Mouse (Mus musculus): ENCODE data around the gene Hs1bp3.
A peak's percentile ranks its signal among the peaks of the same experiment; 100 is the strongest.

Gene Hs1bp3

DNA sequence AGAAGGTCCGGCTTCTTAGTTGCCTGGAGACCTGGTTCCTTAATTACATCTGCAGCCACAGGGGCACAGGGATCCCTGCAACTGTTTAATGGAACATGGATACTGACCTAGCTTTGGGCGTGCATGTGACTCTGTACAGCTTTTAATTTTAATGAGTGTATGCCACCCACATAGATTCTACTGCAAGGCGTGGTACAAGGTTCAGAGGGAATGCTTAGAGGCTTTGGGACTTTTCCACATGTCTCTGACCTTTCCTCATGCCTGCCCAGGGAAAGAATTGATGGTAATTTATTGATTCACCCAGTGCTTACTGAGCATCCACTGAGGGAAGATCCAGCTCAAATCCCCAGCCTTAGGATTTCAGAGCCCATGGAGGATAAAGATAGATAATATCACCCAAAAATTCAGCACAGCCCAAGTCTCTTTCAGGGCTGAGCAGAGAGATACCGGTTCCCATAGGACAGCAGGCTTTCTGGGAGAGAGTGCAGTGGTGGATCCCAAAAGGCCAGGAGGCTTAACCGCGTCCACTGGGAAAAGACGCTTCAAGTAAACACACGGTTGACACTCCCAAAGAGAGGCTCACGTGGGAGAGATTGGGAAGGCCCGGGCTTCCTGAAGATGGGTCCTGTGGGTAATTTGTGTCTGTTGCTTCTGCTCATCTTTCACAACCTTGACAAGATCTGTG lies 23.5 kb downstream of the Hs1bp3 start:
- DNase-seq (ENCODE audit: low spot score) = no peak

DNA sequence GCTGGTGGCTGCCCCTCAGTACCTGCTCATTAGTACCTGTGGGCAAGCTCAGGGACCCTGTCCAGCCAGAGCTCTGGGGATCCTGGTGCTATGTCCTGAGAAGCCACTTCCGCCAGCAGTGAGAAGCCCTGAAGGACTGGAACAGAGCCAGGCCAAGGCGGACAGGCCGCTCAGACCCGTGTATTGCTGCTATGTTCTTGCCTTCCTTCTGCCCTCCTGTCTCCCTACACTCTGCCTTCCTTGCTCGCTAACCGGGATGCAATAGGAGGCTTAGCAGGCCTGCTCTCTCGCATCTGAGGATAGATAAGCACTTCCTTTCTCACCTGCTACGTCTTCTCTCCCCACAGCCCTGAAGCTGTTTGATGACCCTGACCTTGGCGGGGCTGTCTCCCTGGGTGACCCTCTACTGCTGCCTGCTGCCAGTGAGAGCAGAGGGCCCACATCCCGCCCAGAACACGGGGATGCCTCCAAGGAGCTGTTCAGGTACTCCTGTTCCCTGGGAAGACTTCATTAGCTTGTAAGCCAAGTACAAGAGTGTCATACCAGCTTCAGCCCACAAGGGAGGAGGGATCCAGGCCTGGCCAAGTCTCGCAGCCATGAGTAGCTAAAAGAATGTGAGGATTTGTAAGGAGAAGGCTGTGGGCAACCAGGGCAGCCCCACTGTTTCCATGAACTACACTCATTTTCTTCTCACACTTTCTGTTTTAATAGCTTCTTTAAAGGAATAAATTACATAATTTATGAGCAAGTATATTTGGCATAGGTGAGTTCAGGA lies 24.2 kb downstream of the Hs1bp3 start:
- no peak for DNase-seq (ENCODE audit: low spot score)

DNA sequence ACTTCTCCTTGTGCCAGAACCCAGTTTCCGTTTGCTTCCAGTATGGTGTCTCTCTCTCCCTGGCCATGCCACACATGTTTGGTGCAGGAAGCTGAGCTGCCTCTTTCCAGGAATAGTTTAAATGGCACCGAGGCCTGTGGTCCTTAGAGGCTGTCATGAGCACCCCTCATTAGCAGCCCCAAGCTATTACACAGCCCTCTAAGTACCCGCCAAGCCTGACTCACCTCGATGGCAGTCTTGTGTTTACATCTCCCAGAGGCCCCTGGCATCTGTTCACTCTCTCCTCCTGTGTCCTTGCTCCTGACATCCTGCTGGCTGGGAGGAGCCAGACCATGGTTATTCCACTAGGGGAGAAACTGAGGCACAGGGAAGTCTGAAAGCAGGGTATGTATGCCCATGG lies 25.3 kb downstream of the Hs1bp3 start:
- DNase-seq (ENCODE audit: low spot score) = no peak

DNA sequence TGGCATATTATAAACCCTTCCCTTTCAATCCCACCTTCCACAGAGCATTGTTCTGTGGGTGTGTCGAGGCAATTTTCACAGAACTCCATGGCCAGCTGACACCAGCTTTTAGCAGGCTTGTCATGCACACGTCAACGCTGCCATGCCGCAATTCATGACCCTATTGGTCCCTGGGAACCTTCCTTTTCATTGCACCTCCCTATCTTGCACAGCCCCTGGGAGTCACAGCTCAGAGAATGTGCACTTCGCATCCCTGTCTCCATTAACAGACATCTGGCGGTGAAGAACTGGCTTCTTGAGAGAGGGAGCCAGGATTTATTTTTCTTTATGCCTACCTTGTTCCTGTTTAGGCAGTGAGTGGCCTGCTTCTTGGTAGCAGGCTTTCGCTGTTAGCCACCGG lies 25.7 kb downstream of the Hs1bp3 start:
- no peak for DNase-seq (ENCODE audit: low spot score)

DNA sequence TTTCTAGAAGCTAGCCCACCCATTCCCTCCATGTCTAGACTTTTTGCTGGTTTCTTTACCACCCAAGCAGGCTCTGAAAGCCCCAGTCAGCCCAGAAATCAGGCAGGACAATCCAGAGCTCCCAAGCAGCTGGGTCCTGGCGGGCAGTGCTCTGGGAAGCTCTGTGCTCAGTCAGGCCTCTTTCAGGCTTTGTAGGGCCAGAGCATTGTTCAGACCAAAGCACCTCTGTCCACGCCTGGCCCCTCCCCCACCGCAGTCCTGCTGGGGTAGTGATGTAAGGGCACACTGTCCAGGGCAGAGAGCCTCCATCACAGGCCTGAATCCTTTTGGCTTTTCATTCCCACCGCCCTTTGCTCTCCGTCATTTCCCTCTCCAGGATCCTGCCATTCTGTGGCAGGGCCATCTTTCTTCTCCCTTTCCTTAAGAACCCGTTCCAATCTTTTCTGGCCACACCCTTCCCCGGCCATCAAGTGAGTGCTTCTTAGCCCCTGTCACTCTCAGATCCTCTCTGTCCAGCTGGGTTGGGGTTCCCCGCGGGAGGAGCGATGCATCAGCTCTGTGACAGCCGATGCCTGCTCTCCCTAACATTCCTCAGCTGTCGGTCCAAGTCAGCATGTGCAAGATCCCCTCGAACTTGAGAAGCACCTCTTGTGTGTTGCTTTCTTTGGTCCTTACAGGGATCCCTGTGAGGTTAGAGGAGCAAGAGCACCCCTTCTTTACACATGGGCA lies 26.5 kb downstream of the Hs1bp3 start:
- DNase-seq (ENCODE audit: low spot score) = no peak

DNA sequence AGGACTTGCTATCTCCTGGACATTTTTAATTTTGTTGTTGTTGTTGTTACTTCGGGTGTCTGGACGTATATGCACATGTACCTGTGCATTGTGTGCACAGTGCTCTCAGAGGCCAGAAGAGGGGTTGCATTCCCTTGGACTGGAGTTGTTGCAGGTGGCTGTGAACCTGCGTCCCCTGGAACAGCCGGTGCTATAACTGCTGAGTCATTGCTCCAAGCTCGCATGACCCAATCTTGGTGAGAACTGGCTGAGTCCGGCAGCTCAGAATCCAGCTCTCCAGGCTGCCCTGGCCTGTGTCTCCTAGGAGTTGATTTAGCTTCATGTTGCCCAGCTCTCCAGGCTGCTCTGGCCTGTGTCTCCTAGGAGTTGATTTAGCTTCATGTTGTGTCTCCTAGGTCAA lies 27.8 kb downstream of the Hs1bp3 start:
- DNase-seq (ENCODE audit: low spot score) = no peak

DNA sequence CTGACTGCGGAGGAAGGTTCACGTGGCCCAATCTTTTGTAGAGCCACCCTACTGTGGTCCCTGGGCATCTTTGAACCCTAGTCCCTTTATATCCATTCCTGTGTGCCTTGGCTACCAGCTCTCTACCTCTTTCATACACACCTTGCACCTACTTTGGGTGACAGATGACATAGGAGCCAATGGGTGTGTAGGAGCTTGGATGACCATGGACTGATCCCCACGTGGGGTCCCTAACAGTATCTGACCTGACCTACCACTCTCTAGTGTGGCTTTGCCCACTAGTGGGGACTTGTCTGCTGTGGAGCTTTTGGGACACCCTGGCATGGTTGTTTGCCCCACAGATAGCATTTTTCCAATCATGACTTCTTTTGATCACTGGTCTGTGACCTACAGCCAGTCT lies 30.1 kb downstream of the Hs1bp3 start:
- DNase-seq (ENCODE audit: low spot score) = no peak

DNA sequence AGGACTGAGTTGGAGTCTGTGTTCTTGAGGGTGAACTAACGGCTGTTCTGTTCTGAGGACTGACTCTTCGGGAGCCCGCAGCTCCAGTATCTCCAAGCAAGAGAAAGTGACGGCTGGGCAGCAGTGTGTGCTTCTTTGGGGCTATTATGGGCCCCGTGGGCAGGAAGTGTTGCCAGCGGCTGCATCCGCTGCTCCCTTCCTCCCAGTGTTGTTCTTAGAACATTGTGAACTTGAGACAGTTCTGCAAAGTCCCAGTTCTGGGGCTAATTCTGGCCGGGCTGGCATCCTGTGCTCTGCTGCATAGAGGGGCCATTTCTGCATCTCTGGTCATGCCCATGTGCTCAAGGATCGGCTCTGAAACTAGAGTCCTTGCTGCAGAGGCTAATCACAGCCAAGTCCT lies 31.7 kb downstream of the Hs1bp3 start:
- peak; percentile 89 for DNase-seq (ENCODE audit: low spot score)

DNA sequence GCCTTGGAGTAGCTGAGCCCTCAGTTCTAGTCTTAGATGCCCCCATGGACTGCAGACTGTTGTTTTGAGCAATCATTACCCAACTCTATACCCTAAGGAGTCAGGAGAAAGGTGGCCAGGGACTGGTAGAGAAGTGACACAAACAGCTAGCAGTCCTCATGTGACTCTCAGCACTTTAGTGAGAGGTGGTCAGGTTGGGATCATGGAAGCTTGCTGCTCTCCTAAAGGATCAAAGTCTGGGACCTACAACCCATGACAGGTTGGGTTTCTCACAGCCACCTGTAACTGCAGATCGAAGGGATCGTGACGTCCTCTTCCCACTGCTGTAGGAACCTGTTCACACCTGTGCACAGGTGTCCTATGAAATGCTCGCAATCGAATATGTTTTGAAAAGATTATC lies 32.3 kb downstream of the Hs1bp3 start:
- no peak for DNase-seq (ENCODE audit: low spot score)

DNA sequence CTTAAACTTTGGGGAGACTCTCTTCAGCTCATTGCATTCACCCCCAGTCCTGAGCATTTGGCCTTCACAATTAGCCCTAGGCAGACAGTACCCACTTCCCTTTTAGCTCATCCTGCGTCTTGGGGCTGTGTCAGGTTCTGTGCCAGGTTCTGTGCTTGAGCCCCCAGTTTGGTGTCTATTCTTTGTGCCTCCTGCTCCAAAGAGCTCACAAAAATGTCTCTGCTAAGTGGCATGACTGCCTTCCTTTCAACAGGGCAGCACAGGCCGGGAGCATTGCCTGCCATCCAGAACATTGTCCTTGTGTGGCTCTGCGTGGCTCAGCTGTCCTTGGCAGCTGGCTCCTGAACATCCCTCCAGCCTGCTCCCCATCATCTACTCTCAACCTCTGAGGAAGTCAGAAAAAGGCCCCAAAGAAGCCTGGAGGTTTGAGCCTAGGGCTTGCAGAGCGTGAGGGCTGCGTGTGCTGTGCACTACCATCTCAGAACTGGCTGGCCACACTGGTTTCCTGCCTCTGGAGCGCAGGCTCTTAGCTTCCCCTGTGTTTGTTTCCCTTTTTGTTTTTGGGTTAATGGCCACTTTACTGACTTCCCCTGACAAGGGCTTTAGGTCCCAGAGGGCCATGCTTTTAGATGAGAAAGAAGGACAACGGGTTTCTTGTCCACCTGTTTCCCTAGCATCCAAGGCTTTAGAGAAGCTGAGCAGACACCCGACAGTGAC lies 34.7 kb downstream of the Hs1bp3 start:
- no peak for DNase-seq (ENCODE audit: low spot score)

DNA sequence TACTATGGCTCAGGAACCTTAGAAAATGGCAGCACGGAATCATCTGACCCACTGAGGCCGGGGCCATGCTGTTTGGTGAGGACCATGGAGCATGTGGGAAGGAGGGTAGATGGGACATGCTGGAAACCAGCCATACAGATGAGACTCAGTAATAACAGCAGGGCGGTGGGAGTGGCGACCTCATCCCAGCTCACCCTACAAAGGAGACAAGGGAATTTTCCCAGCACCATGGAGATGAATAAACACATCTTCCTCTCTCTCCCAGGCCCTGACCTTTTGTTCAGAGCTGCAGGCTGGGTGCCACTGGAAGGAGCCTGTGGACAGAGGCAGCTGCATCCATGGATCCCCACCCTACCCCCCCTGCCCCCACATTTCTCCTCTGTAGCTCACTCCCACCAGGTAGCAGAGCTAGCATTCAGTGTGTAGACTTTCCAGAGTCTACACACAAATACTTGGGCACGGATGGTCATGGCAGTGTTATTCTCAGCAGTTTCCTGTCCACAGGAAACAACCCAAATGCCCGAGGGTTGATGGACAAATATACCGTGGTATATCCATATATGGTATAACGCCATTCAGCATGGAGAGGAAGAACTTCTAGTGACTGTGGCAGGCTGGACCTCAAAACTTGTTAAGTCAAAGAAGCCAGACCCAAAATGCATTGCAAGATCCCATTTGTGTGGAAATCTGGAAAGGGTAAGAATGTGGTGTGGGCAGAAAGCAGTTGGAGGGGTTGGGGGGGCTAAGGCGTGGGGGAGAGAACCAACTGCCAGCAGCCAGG lies 35.7 kb downstream of the Hs1bp3 start:
- peak; percentile 85 for DNase-seq (ENCODE audit: low spot score)

DNA sequence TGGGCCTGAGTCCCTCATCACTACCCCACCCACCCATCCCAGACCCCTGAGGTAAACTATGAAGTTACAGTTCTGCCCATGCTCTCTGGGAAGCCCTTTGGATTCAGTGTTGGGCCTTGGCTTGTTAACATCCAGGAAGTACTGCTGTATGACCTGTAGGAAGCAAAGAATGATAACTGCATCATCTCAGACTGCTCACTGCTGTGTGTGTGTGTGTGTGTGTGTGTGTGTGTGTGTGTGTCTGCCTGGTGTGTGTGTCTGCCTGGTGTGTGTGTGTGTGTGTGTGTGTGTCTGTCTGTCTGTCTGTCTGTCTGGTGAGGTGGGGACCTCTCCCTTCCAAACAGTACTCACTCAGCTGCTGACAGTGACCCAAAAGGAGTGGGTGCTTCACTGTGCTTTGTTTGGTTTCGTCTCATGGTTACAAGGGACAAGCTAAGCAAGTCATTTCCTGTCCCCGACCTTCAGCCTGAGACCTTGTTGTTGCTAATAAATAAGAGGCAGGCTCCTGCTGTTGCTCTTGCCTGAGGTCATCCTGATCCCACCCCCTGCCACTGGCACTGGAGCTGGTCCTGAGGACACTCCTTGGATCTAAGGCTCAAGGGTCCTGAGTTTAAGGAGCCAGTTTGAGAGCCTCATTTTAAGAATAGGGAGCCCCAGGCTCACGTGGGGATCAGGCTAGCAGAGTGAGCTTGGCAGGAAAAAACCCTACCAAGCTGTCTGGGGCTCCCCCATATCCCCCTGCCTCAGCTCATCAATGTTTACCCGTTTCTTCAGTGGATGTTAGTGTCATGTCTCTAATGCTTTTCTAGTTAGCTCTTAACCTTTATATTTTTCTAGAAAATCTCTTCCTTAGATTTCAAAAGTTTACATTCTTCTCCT lies 38.0 kb downstream of the Hs1bp3 start:
- peak; percentile 91 for DNase-seq (ENCODE audit: low spot score)

DNA sequence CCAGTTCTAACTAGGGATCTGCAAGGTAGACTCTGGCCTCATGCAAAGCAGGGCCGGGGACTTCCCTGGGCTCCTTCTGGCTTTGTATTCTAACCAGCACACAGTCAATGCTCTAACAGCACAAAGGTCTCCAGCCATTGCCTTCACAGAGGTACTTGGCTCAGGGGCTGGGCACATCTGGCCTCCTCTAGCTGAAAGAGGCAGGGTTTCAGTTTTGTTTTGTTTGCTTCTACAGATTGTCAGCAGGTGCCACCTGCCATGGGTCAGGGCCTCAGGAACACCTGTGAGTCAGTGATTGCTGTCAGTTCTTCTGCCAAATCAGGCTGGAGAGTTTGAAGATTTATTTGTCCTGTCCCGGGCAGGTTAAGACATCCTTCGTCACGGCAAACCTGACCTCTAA lies 39.8 kb downstream of the Hs1bp3 start:
- no peak for DNase-seq (ENCODE audit: low spot score)

DNA sequence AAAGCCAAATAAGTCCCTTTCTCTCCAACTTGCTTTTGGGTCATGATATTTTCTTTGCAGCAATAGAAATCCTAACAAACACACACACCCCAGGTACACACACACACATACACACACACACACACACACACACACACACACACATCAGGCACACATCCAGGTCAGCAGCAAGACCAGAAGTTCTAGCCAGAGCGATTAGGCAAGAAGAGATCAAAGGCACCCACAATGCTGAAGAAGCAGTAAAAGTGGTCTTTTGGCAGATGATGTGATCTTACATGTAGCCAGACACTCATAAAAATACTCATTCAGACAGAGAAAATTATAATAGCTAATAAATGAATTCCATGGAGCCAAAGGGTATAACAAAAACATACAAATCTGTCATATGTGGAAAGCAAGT lies 41.0 kb downstream of the Hs1bp3 start:
- no peak for DNase-seq (ENCODE audit: low spot score)

DNA sequence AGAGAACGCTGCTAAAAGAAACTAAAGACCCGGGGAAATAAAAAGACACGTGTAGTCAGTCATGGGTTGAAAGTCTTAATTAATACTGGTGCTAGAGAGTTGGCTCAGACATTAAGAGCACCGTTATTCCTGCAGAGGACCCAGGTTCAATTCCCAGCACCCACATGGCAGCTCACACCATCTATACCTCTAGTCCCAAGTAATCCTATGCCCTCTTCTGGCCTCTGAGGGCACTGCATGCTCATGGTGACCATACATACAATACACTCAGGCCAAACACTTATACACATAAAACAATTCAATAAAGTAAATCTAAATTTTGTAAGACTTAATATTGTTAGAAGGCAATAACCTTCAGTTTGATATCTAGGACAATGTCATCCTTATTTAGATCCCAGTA lies 41.8 kb downstream of the Hs1bp3 start:
- DNase-seq (ENCODE audit: low spot score) = no peak

DNA sequence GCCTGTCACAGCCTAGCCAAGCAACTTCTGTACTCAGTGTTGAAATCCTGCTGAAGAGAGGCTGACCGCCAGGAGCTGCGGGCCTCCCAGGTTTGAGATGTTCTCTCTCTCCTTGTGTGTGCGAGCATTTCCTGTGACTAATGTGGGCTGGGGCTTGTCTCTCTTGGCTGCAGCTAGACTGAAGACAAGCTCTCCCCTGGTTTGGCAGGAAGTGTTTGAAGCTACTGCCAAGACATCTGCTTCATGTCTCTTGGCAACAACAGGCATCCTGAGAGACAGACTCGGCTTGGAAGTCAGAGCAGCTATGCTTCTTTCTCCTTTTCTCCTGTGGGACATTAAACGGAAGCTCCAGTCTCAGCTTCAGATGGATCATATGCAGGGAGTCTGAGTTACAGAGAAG lies 44.2 kb downstream of the Hs1bp3 start:
- peak; percentile 92 for DNase-seq (ENCODE audit: low spot score)

DNA sequence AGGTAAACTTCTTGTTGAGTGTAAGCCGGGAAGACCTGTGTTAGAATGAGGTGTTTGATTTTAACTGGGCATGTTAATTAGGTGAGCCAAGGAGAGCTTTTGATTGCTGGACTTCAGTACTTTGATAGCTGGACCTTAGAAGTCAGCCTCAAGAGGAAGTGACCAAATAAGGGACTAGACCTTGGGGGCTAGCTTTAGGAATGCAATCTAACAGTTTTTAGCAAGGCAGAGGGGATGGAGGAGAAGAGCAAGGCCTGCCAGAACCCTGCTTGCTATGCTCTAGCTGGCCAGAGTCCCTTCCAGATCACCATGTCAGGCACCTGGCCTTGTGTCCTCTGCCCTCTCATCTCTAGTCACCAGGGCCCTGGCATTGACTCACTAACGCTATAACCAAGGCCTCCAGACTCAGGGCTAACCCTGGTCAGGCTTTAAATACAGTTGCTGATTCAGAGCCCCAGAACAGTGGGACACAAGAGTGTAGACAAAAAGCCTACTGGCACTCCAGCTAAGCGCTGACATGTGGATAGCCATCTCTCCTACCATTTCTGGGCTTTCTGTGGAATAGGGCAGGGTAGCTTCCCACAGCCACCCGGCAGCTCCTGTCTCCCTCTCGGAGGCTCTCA lies 45.2 kb downstream of the Hs1bp3 start:
- no peak for DNase-seq (ENCODE audit: low spot score)

DNA sequence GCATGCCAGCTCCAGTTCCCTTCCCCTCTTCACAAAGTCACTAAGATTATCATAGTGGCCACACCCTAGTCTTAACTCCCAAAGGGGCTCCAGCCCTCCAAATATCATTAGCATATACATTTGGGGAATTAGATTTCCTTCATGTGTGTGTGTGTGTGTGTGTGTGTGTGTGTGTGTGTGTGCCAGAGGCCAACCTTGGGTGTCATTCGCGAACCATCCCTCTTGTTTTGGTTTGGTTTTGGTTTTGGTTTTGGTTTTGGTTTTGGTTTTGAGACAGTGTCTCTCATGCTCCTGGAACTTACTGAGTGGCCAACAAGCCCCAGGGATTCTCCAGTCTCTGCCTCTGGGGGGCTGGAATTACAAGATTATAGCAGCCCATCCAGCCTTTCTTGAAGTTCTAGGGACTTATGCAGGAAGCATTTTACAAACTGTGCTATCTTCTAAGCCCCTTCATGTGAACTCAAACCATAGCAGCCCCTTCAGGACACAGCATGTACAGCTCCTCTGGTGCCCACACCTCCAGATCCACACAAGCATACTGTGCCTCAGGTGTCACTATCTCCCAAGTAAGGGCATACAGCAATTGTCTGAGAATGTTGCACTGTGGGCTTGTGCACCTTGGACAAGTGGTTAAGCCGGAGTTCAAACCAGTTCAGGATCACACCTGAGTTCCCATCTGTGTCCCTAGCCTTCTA lies 46.3 kb downstream of the Hs1bp3 start:
- no peak for DNase-seq (ENCODE audit: low spot score)

DNA sequence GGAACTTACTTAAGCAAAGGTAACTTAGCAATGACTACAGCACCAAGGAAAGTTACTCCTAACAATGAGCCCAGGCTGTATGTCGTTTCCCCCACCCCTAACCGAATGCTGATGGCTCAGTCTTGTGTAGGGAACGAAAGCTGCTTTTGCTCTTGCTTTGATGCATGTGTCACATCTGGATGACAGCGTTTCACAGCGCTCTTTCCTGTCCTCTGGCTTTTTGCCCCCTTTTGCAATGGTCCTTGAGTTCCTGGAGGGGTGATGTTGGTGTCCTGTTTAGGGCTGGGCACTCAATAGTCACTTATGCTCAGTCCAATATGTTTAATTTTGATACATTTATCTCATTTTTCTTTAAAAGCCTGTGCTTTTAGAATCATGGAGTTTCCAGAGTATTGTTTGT lies 48.6 kb downstream of the Hs1bp3 start:
- DNase-seq (ENCODE audit: low spot score) = no peak

DNA sequence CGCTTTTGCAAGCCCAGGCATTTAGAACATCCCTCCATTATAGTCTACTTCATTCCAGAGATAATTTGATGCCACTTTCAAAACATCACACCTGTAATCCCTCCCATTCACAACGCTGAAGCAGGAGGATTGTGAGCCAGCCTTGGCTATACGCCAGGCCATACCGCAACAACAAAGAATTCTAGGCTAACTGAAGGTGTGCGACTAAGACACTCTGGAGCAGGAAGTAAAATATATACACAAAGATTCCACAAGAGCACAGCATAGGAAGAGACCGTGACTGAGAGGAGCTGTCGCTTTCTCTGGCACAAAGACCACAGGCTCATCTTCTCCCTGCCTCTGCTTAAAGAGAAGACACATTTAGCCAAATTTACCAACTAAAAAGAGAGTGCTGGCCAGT lies 49.2 kb downstream of the Hs1bp3 start:
- no peak for DNase-seq (ENCODE audit: low spot score)

All from lung, postnatal 25 days (tissue).